Mouse (Mus musculus) urinary bladder, adult 18-20 months (tissue): ENCODE results near the gene Olfr56.
"Not testable (repeated sequence)": the region's sequence is repeated elsewhere in the genome, so short reads cannot be mapped to it uniquely, and the experiment has no call there.

Source experiments
- DNase-seq, 2 experiments: peaks; one replicate each; pipeline ENCODE4 v3.0.0; 2022; ENCODE audit warnings: low spot score in 2 of 2, mixed read lengths in 2 of 2

Olfr56 gene

GRCm38 (mm10) chr11:48978240-48978939, at the start of gene Olfr56:
Gene Olfr56 (plus strand): TSS chr11:48978889.
- not testable (repeated sequence) for DNase-seq

DNA sequence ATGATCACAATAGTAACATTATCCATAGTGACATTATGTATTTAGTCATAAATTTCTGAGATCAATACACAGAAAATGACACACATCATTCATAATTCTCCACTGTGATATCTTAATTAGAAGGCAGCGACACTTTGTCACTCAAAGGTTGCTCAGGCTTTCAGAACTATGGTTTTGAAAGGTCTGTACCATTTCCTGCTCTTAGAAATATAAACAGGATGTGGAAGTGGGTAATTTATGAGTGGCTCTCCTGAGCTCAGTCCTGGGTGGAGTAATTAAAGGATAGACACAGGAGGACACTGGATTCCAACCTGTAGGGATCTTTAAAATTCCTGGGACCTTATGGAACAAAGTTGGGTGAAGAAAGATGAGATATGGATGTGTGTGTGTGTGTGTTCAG, 45.3 kb upstream of the Olfr56 start:
- DNase-seq = not testable (repeated sequence)

- DNase-seq = not testable (repeated sequence)
These were observed 44.8 kb upstream of the Olfr56 start for GRCm38 (mm10) chr11:48933923-48934322.

GRCm38 (mm10) chr11:48935291-48935690, 43.4 kb upstream of the Olfr56 start:
- DNase-seq = not testable (repeated sequence)

- DNase-seq = not testable (repeated sequence)
These were observed 39.4 kb upstream of the Olfr56 start for GRCm38 (mm10) chr11:48939286-48939685.

DNA sequence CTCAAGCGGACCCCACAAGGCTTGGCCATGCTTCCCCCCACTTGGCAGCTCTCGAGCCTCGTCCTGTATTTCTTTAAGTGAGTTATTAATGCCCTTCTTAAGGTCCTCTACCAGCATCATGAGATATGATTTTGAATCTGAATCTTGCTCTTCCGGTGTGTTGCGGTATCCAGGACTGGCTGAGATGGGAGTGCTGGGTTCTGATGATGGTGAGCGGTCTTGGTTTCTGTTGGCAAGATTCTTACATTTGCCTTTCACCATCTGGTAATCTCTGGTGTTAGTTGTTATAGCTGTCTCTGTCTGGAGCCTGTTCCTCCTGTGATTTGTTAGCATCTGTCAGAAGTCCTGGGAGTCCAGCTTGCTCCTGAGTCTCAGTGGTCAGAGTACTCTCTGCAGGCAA, 32.6 kb upstream of the Olfr56 start, which contains the start of gene Psme2b:
TSS of gene Psme2b (minus strand) at position 101 of the 400 bp plus-strand sequence.
- not testable (repeated sequence) for DNase-seq

GRCm38 (mm10) chr11:48974686-48975085, 4.0 kb upstream of the Olfr56 start:
- DNase-seq = not testable (repeated sequence)

DNA sequence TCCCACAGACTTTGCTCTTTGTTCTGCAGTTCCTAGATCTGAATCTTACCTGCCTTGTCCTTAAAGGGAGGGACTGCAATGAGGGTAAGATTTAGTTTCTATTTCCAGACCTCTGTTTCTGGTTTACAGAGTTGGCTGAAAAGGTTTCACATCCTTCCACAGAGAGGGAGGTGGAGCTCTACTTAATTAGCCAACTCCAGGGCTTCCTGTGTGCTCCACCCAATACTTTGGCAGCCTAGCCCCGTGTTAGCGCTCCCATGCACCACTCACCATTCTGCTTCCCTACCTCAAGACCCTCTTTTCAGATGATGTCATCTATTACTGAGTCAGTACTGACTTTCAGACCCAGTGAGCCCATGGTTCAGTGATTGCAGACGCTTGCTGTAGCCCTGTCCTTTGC, 562 bp downstream of the Olfr56 start, which contains the start of gene 9930111J21Rik1:
TSS of gene 9930111J21Rik1 (minus strand) at position 148 of the 400 bp plus-strand sequence.
- DNase-seq = not testable (repeated sequence)

- DNase-seq = not testable (repeated sequence)
These were observed 1.4 kb downstream of the Olfr56 start for GRCm38 (mm10) chr11:48980052-48980451.

- not testable (repeated sequence) for DNase-seq
These were observed 4.2 kb downstream of the Olfr56 start for GRCm38 (mm10) chr11:48982848-48983247.

DNA sequence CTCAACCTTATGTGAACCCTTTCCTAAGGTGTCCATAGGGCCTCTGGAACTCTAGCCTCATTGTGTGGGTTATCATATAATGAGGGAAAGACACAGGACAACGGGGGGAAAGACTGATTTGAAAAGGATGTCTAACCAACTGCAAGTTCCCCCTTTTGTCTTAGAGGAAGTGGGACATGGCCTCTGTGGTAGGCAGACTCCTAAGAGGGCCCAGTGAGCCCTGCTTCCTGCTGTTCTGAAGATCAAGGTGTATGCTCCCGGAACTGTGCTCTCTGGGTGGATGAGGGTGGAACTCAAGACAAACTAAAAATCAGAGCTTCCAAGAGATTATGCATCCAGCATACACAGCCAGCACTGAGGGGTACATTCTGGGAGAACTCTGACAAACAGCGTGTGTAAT, 9.5 kb downstream of the Olfr56 start:
- DNase-seq = not testable (repeated sequence)

DNA sequence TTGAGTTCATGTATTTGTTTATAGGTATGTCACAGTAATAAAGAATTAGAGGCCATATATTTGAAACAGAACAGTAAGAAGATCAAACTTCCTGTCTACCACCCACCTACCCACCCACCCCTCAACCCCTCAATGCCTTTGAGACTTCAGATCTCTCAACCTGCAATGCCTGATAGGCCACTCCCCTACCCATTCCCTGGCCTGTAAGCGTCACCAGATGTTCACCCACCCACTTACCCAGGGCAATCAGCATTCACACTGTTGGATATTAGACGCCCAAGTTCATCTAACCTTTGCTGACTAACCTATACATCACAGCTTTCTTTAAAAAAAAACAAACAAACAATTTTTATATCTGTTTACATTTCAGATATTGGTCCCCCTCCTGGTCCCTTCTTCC, 11.3 kb downstream of the Olfr56 start:
- not testable (repeated sequence) for DNase-seq

DNA sequence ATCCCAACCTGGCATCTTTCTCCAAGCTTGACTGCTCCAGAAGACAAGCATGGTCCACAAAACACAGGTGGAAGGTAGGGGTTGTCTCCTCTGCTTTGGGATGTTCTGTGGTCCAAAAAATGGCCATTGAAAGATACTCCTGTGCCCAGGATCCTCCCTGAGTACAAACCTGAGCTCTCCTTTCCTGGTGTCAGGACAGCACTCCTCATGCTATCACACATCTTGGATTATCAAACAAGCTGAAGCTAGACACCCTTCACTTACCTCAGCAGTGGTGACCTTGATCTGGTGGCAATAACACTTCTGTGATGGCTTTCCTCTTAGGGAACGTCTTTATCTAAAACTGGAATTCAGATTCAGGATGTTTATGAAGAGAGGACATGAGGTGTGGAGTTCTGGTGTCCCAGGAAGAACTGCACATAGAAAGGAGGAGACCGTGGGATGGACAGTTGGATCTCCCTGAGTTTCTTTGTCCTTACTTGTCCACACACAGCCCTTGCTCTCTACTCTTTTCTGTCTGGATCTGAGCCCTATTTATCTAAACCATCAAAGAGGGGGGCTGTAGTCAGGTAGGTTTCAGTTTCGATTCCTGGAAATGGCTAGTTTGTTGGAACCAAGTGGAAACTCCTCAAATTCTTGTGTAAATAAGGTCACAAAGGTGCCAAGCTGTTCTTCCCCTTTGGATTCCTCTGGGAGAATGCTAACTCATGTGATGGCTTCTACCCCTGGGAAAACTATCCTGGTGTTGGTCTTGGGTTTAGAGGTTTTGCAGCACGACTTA, 13.2 kb downstream of the Olfr56 start, which contains the start of gene Gm12185:
TSS of gene Gm12185 (minus strand) at position 487 of the 781 bp plus-strand sequence.
- DNase-seq = not testable (repeated sequence)

GRCm38 (mm10) chr11:48993296-48993695, 14.6 kb downstream of the Olfr56 start:
- DNase-seq = not testable (repeated sequence)

GRCm38 (mm10) chr11:48994018-48994417, 15.3 kb downstream of the Olfr56 start, which contains the start of gene Tgtp1:
Gene Tgtp1 (minus strand): TSS chr11:48994172.
- not testable (repeated sequence) for DNase-seq

DNA sequence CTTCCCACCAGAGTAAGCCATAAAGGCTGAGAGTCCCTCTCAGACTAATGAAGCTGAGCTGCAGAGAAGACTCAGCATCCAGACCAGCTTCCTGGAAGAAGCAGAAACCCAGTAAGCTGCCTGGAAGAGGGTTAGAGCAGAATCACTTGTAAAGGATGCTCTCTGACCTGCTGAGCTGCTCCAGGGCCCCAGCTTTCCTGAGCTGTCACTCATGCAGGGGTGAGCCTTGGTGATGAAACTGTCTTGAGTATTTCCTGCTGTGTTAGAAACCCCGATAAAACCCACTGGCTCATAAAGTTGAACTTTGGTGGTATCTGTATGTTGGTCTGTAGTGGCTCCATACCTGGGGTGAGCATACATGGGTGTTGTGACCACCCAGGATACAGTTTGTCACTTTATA, 21.7 kb downstream of the Olfr56 start:
- DNase-seq = not testable (repeated sequence)

- DNase-seq = not testable (repeated sequence)
These were observed 27.6 kb downstream of the Olfr56 start for GRCm38 (mm10) chr11:49006317-49006716.

DNA sequence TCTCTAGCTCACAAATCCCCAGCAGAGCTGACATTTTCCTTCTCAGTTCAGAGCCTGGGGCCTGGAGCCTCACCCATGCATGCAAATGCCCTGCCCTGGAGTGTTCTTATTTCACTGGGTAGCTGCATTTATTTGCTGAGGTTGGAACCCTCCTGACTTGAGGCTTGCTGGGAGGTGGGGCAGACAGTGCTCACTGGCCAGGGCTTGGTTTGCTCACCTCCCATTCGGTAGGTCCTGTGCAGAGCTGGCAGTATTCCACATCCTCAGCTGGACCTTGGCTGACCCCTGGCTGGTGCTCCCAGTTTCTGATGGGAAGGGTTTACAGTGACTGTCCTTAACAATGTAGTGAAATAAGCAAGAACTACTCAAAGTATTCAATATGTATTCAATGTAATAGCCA, 28.1 kb downstream of the Olfr56 start:
- not testable (repeated sequence) for DNase-seq

- DNase-seq = not testable (repeated sequence)
These were observed 33.4 kb downstream of the Olfr56 start for GRCm38 (mm10) chr11:49012074-49012473.

GRCm38 (mm10) chr11:49050064-49050463, 71.4 kb downstream of the Olfr56 start:
- not testable (repeated sequence) for DNase-seq

DNA sequence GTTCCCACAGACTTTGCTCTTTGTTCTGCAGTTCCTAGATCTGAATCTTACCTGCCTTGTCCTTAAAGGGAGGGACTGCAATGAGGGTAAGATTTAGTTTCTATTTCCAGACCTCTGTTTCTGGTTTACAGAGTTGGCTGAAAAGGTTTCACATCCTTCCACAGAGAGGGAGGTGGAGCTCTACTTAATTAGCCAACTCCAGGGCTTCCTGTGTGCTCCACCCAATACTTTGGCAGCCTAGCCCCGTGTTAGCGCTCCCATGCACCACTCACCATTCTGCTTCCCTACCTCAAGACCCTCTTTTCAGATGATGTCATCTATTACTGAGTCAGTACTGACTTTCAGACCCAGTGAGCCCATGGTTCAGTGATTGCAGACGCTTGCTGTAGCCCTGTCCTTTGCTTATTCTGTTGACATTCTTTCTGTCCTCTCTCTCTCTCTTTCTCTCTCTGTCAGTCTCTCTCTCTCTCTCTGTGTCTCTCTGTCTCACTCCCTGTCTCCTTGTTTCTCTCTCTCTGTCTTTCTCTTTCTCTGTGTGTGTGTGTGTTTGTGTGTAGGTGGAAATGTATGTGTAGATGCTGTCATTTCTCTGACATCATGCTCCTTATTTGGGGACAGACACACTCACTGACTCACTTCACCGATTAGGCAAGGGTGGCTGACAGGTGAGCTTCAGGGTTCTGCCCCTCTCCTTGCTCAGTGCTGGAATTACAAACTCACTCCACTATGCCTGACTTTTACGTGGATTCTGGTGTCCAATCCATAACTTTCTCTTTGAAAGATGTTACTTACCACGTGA, 72.6 kb downstream of the Olfr56 start, which contains the start of gene 9930111J21Rik2:
TSS of gene 9930111J21Rik2 (minus strand) at position 150 of the 799 bp plus-strand sequence.
- DNase-seq = not testable (repeated sequence)
